Mouse (Mus musculus): ENCODE measurements at regions not wholly inside any gene's neighbourhood (a gene's known extent, or its start where the extent isn't known, plus 50 kb on each side); places are given as distances from the start of the nearest gene placed in this dataset.

DNA sequence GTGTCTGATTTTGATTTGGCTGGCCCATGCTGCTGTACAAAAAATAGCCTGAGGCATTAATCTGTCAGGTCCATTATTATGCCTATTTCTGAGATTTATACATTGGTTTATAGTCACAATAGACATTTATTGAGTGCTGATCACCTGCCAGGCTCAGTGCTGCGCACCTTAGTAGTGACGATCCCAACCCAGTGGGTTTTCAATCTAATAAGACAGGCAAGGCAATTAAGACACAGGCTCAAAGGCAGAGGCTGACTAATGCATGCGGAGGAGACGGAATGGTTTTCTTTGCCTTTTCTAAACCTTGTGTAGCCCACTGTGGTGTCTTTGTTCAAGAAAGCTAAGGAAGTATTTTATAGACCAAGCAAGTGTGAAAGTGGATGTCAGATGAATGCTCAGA, 334.0 kb upstream of the Defb41 start:
- no peak for TF ChIP-seq CTCF (IDR thresholded peaks at IDR 0.05)
- no peak for TF ChIP-seq POLR2A (IDR thresholded peaks at IDR 0.05; ENCODE audit: insufficient read depth, low read depth, low read length)

Measured in heart, adult 2 months (tissue).